In genomic region chr19:16015191-16015968, GRCm38 (mm10) we compare ENCODE assay signal across 11 mouse cellular contexts. TPM values are rescaled to one million over a fixed set of nuclear protein-coding genes. Genes with fewer than 3 reads are reported as not detected.
DNase-seq lines count a peak whose midpoint lies in the region; ATAC-seq lines count a peak whose summit lies in the region.
"Had no signal": no experiment of that assay in that cellular context is flagged by ENCODE, and none has a peak within 500 bp of the region (broad histone marks: within the 10 kb centered on the region; RNA-seq: fewer than 3 reads in every experiment).

No protein-coding gene starts in this region.

- 0 out of 2 replicates have a peak, but pooled peaks cover 6% of the 10 kb centered on the region for H3K4me1 ChIP-seq in lung, embryonic 16.5 days (replicated peaks; ENCODE audit: control insufficient read depth, insufficient read depth, low read length)
- H3K4me1 ChIP-seq in liver, embryonic 16.5 days (ENCODE audit: control insufficient read depth, low read depth, low read length) = no peaks in the 10 kb centered on the region
- H3K4me1 ChIP-seq in stomach, embryonic 16.5 days (ENCODE audit: control insufficient read depth, insufficient read depth, low read length) = no peaks in the 10 kb centered on the region
- H3K4me1 ChIP-seq: intestine, embryonic 15.5 days; midbrain, embryonic 13.5 days had no signal

- H3K27me3 ChIP-seq in lung, embryonic 16.5 days (ENCODE audit: control insufficient read depth, insufficient read depth, low read depth, low read length) = no peaks in the 10 kb centered on the region
- H3K27me3 ChIP-seq in liver, embryonic 16.5 days (ENCODE audit: control insufficient read depth, insufficient read depth, low read depth, low read length) = no peaks in the 10 kb centered on the region
- H3K27me3 ChIP-seq in stomach, embryonic 16.5 days (ENCODE audit: control insufficient read depth, insufficient read depth, low read length) = no peaks in the 10 kb centered on the region
- H3K27me3 ChIP-seq: intestine, embryonic 15.5 days; midbrain, embryonic 13.5 days had no signal

- peak; percentile 34; the same call in 1 of the 2 replicates for ATAC-seq in lung, embryonic 16.5 days (ENCODE audit: low read depth)
- ATAC-seq in liver, embryonic 16.5 days (ENCODE audit: low read depth) = no peak
- no peak for ATAC-seq in stomach, embryonic 16.5 days (ENCODE audit: insufficient read depth, low FRiP score)
- ATAC-seq: intestine, embryonic 15.5 days; midbrain, embryonic 13.5 days had no signal

- no peak overlapping the region for H3K4me3 ChIP-seq in lung, embryonic 16.5 days (ENCODE audit: low read length)
- no peak overlapping the region for H3K4me3 ChIP-seq in liver, embryonic 16.5 days (ENCODE audit: low read depth, low read length)
- no peak overlapping the region for H3K4me3 ChIP-seq in stomach, embryonic 16.5 days (replicated peaks; ENCODE audit: low read length)
- H3K4me3 ChIP-seq: intestine, embryonic 15.5 days; midbrain, embryonic 13.5 days had no signal

- no peak overlapping the region for H3K4me2 ChIP-seq in lung, embryonic 16.5 days (ENCODE audit: low read depth, low read length)
- peak overlapping the region; percentile 27; the same call in 1 of the 2 replicates for H3K4me2 ChIP-seq in liver, embryonic 16.5 days (ENCODE audit: low read depth, low read length)
- no peak overlapping the region for H3K4me2 ChIP-seq in stomach, embryonic 16.5 days (ENCODE audit: low read depth, low read length)
- H3K4me2 ChIP-seq: intestine, embryonic 15.5 days; midbrain, embryonic 13.5 days had no signal

- no peak overlapping the region for H3K27ac ChIP-seq in lung, embryonic 16.5 days (ENCODE audit: low read length)
- H3K27ac ChIP-seq in liver, embryonic 16.5 days (ENCODE audit: low read length) = peak overlapping the region; percentile 48; the same call in 1 of the 2 replicates
- 0 out of 2 replicates have a peak overlapping the region, but pooled peaks have one; percentile 0 for H3K27ac ChIP-seq in stomach, embryonic 16.5 days (ENCODE audit: low read length)
- H3K27ac ChIP-seq: intestine, embryonic 15.5 days; midbrain, embryonic 13.5 days had no signal

- WGBS in lung, embryonic 16.5 days = 53% methylated on average over 10 of the region's 10 CpGs
- 31% methylated on average over 10 of the region's 10 CpGs for WGBS in liver, embryonic 16.5 days (ENCODE audit: insufficient replicate concordance)
- 65% methylated on average over 10 of the region's 10 CpGs for WGBS in stomach, embryonic 16.5 days

- DNase-seq in heart, adult 11 months = peak; percentile 96
- no peak for DNase-seq in heart, postnatal 4 days
- no peak for DNase-seq in lung, postnatal 14 days
- no peak for DNase-seq in right cerebral cortex, postnatal 25 days
- DNase-seq in adrenal gland, adult 2 months = no peak
- DNase-seq: cerebellum, adult 2 months had no signal

- H3K9ac ChIP-seq in lung, embryonic 16.5 days (ENCODE audit: low read length) = no peak overlapping the region
- H3K9ac ChIP-seq in liver, embryonic 16.5 days (ENCODE audit: low read depth, low read length) = no peak overlapping the region
- H3K9ac ChIP-seq in stomach, embryonic 16.5 days (ENCODE audit: low read length) = no peak overlapping the region
- H3K9ac ChIP-seq: intestine, embryonic 15.5 days; midbrain, embryonic 13.5 days had no signal

- no peaks in the 10 kb centered on the region for H3K9me3 ChIP-seq in lung, embryonic 16.5 days (ENCODE audit: control insufficient read depth, low read length)
- H3K9me3 ChIP-seq in liver, embryonic 16.5 days (replicated peaks; ENCODE audit: control insufficient read depth, low read length) = no peaks in the 10 kb centered on the region
- no peaks in the 10 kb centered on the region for H3K9me3 ChIP-seq in stomach, embryonic 16.5 days (replicated peaks; ENCODE audit: control insufficient read depth, low read length)
- H3K9me3 ChIP-seq: intestine, embryonic 15.5 days; midbrain, embryonic 13.5 days had no signal

- no peaks in the 10 kb centered on the region for H3K36me3 ChIP-seq in lung, embryonic 16.5 days (ENCODE audit: control insufficient read depth, insufficient read depth, low read length)
- no peaks in the 10 kb centered on the region for H3K36me3 ChIP-seq in liver, embryonic 16.5 days (ENCODE audit: control insufficient read depth, insufficient read depth)
- H3K36me3 ChIP-seq in stomach, embryonic 16.5 days (ENCODE audit: control insufficient read depth, insufficient read depth, low read length) = no peaks in the 10 kb centered on the region
- H3K36me3 ChIP-seq: intestine, embryonic 15.5 days; midbrain, embryonic 13.5 days had no signal

RNA-seq across cellular contexts. Expression of gene Cep78, which starts 30.6 kb away (rescaled TPM):
- total RNA-seq in heart, postnatal 4 days (2021) = 1 to 10 TPM; 6.8 to 7.6 TPM
- polyA plus RNA-seq in lung, embryonic 16.5 days (2015; fragmentation: Nextera tagmentation; extraction: Ambion mirVana) = 24.5 and 26.1 TPM in 2 replicates
- 6.8 TPM in 2 replicates for polyA plus RNA-seq in liver, embryonic 16.5 days (2015; fragmentation: Nextera tagmentation; extraction: Ambion mirVana)
- 17.4 and 18.2 TPM in 2 replicates for polyA plus RNA-seq in stomach, embryonic 16.5 days (2015; fragmentation: Nextera tagmentation; extraction: Ambion mirVana)
- 1 to 10 TPM; 6.9 to 8.8 TPM for total RNA-seq in adrenal gland, adult 2 months (2021)
- polyA plus RNA-seq in adrenal gland, adult 2 months (2012; rRNA removed) = 4.7 and 5.7 TPM in 2 replicates
